Mouse (Mus musculus) stomach, embryonic 14.5 days (tissue): ENCODE measurements at regions not wholly inside any gene's neighbourhood (a gene's known extent, or its start where the extent isn't known, plus 50 kb on each side); places are given as distances from the start of the nearest gene placed in this dataset.

Experiments
- ATAC-seq: fragments of 200-750 bp; cut with Nextera tagmentation; 2 replicates; pipeline ENCODE4 v1.8.0; 2017; ENCODE audit warnings: low read depth, moderate TSS enrichment; ENCODE audit not compliant: insufficient number of reproducible peaks, insufficient read depth, low FRiP score
- H3K27ac ChIP-seq: fragments of 300-500 bp; sonication (generic); 2 replicates; pipeline ENCODE4 v1.5.1; 2014; ENCODE audit warnings: mild to moderate bottlenecking, low read length, moderate library complexity, mixed read lengths
- H3K27me3 ChIP-seq: fragments of 300-500 bp; sonication (generic); 2 replicates; pipeline ENCODE4 v1.6.1; 2014; ENCODE audit warnings: low read length, control low read depth, mixed read lengths; ENCODE audit not compliant: control insufficient read depth, insufficient read depth
- H3K36me3 ChIP-seq: fragments of 300-500 bp; sonication (generic); 2 replicates; pipeline ENCODE4 v1.6.1; 2014; ENCODE audit warnings: mild to moderate bottlenecking, control low read depth, low read length, moderate library complexity, mixed read lengths; ENCODE audit not compliant: control insufficient read depth, insufficient read depth
- H3K4me1 ChIP-seq: fragments of 300-500 bp; sonication (generic); 2 replicates; pipeline ENCODE4 v1.6.1; 2014; ENCODE audit warnings: low read length, control low read depth, mixed read lengths; ENCODE audit not compliant: control insufficient read depth, insufficient read depth
- H3K4me2 ChIP-seq: fragments of 300-500 bp; sonication (generic); replicated peaks from 2 replicates; pipeline ENCODE4 v1.6.1; 2014; ENCODE audit warnings: low read depth, low read length, control low read depth
- H3K4me3 ChIP-seq: fragments of 300-500 bp; sonication (generic); 2 replicates; pipeline ENCODE4 v1.5.1; 2014; ENCODE audit warnings: low read depth, low read length, control low read depth
- H3K9ac ChIP-seq: fragments of 300-500 bp; sonication (generic); replicated peaks from 2 replicates; pipeline ENCODE4 v1.6.1; 2014; ENCODE audit warnings: low read depth, mild to moderate bottlenecking, control low read depth, low read length, moderate library complexity, mixed read lengths
- H3K9me3 ChIP-seq: fragments of 300-500 bp; sonication (generic); 2 replicates; pipeline ENCODE4 v1.6.1; 2016; ENCODE audit warnings: low read depth, low read length, control low read depth; ENCODE audit not compliant: control insufficient read depth
- WGBS: fragments of 180-500 bp; shearing (Covaris S2); extraction: QIAGEN DNeasy Blood & Tissue Kit; methylation state at CpG from one replicate; pipeline ENCODE4 v1.1.7; 2014; 5-methylcytosine and 5-hydroxymethylcytosine counted together

DNA sequence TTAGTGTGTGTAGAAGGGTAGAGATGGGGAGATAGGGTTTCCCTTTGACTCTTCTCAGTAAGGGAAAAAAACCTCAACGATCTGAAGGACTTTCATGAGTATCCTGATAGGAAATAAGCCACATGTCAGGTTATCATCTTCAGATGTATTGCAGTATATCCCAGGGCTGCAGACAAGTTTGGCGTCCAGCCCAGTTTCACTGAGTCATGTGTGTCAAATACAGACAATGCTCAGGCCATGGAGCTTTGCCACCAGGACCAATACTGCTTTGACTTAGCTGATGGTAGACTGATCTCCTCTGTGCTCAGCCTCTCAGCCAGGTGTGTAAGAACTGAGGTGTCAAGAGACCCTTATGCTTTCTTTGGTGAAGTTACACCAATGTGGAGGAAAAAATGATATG is 62.9 kb downstream of the Cst10 start:
- Histone ChIP-seq H3K36me3 (no peaks in the 10 kb centered on the region), H3K4me3 (no peak overlapping the region)

DNA sequence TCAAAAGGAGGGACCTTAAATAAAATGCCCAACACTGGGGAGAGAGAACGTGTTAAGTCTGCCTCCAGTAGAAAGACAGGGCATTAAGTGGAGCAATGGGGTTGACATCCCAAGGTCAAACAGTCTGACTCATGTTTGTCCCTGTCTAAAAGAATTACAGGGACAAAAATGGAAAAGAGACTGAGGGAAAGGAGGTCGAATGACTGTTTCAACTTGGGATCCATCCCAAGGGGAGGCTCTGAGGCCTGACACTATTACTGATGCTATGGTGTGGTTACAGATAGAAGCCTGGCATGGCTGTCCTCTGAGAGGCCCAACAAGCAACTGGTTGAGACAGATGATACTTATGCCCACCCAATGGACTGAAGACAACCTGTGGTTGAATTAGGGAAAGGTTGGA is 67.6 kb downstream of the Cst10 start:
- Histone ChIP-seq H3K9me3 (no peaks in the 10 kb centered on the region), H3K36me3 (no peaks in the 10 kb centered on the region), H3K27me3 (no peaks in the 10 kb centered on the region), H3K4me3 (no peak overlapping the region), H3K4me2 (no peak overlapping the region), H3K9ac (no peak overlapping the region), H3K4me1 (no peaks in the 10 kb centered on the region), H3K27ac (no peak overlapping the region)
- ATAC-seq = no peak
- WGBS = 73% methylated on average over 2 of the region's 2 CpGs

More for the DNA sequence above, 62.9 kb downstream of the Cst10 start:
- H3K4me1 ChIP-seq = no peaks in the 10 kb centered on the region
- H3K27ac ChIP-seq = no peak overlapping the region
- 72% methylated on average over 2 of the region's 2 CpGs for WGBS
- H3K27me3 ChIP-seq = no peaks in the 10 kb centered on the region
- no peak for ATAC-seq
- no peak overlapping the region for H3K4me2 ChIP-seq
- no peak overlapping the region for H3K9ac ChIP-seq
- no peaks in the 10 kb centered on the region for H3K9me3 ChIP-seq

DNA sequence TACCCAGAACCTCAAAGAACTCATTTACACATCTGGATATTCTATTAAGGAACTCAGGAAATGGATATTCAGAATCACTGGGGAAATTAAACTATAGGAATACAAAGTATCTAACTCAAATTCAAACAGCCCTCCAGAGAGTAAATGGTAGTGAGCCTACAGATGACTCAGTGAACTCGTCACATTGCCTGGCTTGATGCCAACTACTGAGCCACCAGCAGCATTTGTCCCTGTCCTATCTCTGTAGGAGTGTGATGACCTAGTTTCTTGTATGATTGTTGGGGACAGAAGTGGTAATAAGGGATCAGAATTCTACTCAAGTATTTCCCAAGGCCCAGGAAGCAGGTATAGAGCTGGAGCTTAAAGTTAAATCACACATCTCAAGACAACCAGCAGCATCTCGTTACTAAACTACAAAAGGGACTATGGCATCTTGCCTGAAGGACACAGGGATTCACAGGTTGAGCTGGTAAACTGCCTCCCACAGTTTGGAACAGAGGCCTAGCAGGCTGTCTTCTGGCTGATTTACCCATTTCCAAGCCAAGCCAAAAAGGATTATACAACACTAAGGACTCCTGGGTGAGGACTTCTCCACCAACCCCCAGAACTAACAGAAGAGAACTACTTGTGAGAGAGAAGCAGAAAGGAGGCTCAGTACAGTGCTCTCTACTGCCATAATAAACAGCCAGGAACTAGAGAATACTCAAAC is 88.6 kb downstream of the Cst10 start:
- Histone ChIP-seq H3K4me2 (no peak overlapping the region), H3K4me3 (no peak overlapping the region), H3K9me3 (no peaks in the 10 kb centered on the region), H3K27me3 (no peaks in the 10 kb centered on the region), H3K9ac (no peak overlapping the region), H3K4me1 (no peaks in the 10 kb centered on the region), H3K27ac (no peak overlapping the region), H3K36me3 (no peaks in the 10 kb centered on the region)
- WGBS = 66% methylated on average over 2 of the region's 2 CpGs
- ATAC-seq = no peak

DNA sequence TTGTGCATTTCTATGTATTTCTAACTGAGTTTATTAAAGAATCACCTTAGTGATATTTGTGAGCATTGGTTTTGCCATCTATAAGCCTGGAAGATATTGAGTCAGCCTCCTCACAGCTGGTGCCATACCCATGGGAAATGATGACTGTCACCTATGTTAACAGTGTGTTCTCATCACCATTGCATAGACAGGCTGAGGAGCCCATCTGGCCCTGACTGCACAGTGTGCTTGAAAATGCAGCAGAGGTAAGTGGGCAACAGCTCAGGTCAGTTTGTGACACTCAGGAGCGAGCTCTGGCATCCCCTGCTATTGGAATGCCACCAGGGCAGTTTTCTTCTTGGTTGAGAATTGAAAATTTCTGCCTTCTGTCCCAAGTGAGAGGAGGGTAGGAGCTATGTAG is 108.0 kb downstream of the Cst10 start:
- H3K4me2 ChIP-seq = no peak overlapping the region
- H3K27ac ChIP-seq = no peak overlapping the region
- H3K4me1 ChIP-seq = no peaks in the 10 kb centered on the region
- H3K27me3 ChIP-seq = no peaks in the 10 kb centered on the region
- 80% methylated on average over 1 of the region's 1 CpGs for WGBS
- H3K4me3 ChIP-seq = no peak overlapping the region
- H3K36me3 ChIP-seq = no peaks in the 10 kb centered on the region
- H3K9me3 ChIP-seq = no peaks in the 10 kb centered on the region
- no peak overlapping the region for H3K9ac ChIP-seq
- ATAC-seq = no peak

DNA sequence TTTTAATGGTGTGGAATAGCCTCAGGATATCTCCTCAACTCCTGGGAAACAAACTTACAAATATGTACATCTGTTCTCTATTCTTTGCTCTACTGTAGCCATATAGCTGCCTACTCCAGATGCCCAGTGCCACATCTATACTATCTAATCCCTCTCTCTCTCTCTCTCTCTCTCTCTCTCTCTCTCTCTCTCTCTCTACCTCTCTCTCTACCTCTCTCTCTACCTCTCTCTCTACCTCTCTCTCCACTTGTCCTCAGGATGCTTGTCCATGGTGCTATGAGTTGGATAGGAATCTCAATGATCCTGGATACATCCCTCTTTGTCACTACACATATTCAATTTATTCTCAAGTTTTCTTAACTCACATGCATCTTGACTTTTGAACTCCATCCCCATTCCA is 119.6 kb downstream of the Cst10 start:
- Histone ChIP-seq H3K27me3 (no peaks in the 10 kb centered on the region), H3K36me3 (no peaks in the 10 kb centered on the region), H3K27ac (no peak overlapping the region), H3K9ac (no peak overlapping the region), H3K4me1 (no peaks in the 10 kb centered on the region), H3K9me3 (no peaks in the 10 kb centered on the region), H3K4me3 (no peak overlapping the region), H3K4me2 (no peak overlapping the region)
- no peak for ATAC-seq

DNA sequence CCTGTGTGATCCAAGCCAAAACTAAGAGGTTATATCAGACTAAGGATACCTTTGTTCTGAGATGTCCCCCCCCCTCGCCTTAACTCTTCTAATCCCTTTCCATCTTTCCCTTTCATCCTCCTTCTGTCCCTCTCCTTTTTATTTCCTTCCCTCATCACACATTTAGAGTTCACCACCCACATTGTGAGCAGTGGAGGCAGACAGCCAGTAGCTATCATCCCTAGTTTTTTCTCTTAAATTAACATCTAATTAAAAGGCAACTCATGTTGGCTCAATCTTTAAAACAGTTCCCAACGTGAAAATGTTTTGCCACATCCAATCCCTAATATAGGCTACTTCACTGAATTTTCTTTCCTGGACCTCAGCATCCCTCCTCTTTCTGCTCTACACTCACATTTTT is 138.0 kb downstream of the Cst10 start:
- Histone ChIP-seq H3K4me1 (no peaks in the 10 kb centered on the region), H3K27me3 (no peaks in the 10 kb centered on the region), H3K4me3 (no peak overlapping the region), H3K9ac (no peak overlapping the region), H3K27ac (no peak overlapping the region), H3K36me3 (no peaks in the 10 kb centered on the region), H3K4me2 (no peak overlapping the region), H3K9me3 (no peaks in the 10 kb centered on the region)
- no peak for ATAC-seq
- 61% methylated on average over 2 of the region's 2 CpGs for WGBS

DNA sequence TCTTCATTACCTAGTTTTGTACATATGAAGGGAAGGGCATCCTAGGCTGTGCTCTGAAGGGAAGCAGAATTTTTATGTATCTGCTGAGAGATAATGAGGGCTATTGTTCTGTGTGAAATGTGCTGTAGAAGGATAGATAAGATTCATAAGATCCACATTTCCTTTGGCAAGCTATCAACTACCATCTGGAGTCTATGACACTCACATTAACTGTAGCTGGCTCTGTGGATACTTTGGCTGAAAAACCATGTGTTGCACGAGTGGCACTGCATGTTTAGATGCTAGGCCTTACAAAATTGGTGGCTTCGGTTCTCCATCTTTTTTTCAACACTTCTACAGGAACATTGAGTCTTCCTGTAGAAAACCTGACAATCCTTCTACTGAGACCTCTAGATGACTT is 140.9 kb downstream of the Cst10 start:
- no peak for ATAC-seq
- WGBS = 73% methylated on average over 2 of the region's 2 CpGs
- H3K4me3 ChIP-seq = no peak overlapping the region
- H3K4me1 ChIP-seq = no peaks in the 10 kb centered on the region
- no peaks in the 10 kb centered on the region for H3K36me3 ChIP-seq
- no peak overlapping the region for H3K27ac ChIP-seq
- no peaks in the 10 kb centered on the region for H3K9me3 ChIP-seq
- no peak overlapping the region for H3K4me2 ChIP-seq
- H3K9ac ChIP-seq = no peak overlapping the region
- H3K27me3 ChIP-seq = no peaks in the 10 kb centered on the region

DNA sequence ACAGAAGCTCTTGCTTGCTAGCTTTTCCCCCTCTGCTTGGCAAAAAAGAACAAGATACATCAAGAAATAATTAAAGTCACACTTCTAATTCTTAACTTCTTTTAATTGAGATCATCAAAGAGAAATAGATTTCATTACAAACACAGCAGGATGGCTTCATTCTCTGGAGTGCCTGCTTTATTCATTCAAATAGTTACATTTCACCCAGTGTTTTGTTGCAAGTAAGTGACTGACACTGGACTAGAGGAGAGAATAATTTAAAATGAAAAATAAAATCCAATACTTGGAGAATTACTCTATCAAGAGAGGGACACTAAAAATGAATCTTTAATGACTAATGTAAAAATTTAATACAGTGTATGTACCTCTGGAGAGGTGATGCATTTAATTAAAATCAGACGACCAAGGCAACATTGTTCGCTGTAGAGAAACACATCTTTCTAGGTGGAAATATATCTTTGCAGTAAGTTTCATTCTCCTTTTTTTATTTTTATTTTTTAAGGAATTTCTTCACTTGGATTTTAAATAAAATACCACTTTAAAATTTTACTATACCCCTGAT is 141.9 kb downstream of the Cst10 start:
- no peak overlapping the region for H3K27ac ChIP-seq
- H3K9ac ChIP-seq = no peak overlapping the region
- H3K4me3 ChIP-seq = no peak overlapping the region
- no peaks in the 10 kb centered on the region for H3K27me3 ChIP-seq
- WGBS = 97% methylated on average over 2 of the region's 2 CpGs
- H3K36me3 ChIP-seq = no peaks in the 10 kb centered on the region
- no peak for ATAC-seq
- H3K4me2 ChIP-seq = no peak overlapping the region
- no peaks in the 10 kb centered on the region for H3K9me3 ChIP-seq
- no peaks in the 10 kb centered on the region for H3K4me1 ChIP-seq

DNA sequence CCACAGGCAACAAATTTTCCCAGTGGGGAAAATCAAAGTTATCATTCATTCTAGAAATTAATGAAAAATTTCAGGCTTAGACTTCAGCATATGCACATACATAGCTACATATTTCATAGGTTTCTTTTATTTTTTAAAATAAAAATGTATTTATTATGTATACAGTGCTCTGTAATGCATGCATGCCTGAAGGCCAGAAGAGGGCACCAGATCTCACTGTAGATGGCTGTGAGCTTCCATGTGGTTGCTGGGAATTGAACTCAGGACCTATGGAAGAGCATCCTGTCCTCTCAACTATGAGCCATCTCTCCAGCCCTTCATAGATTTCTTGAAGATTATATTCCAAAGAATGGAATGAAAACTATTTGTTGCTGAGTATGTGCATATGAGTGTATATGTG is 150.4 kb downstream of the Cst10 start:
- no peaks in the 10 kb centered on the region for H3K4me1 ChIP-seq
- ATAC-seq = no peak
- H3K4me2 ChIP-seq = no peak overlapping the region
- H3K27ac ChIP-seq = no peak overlapping the region
- H3K9ac ChIP-seq = no peak overlapping the region
- no peak overlapping the region for H3K4me3 ChIP-seq
- no peaks in the 10 kb centered on the region for H3K36me3 ChIP-seq
- no peaks in the 10 kb centered on the region for H3K27me3 ChIP-seq
- H3K9me3 ChIP-seq = no peaks in the 10 kb centered on the region
